Mouse (Mus musculus) midbrain, embryonic 11.5 days (tissue): ENCODE measurements at regions not wholly inside any gene's neighbourhood (a gene's known extent, or its start where the extent isn't known, plus 50 kb on each side); places are given as distances from the start of the nearest gene placed in this dataset.

Source experiments
- ATAC-seq: fragments of 200-750 bp; cut with Nextera tagmentation; 2 replicates; pipeline ENCODE4 v1.8.0; 2017; ENCODE audit warnings: moderate TSS enrichment, moderate library complexity; ENCODE audit not compliant: low FRiP score
- DNase-seq: peaks from one replicate; pipeline ENCODE4 v3.0.0; 2015; ENCODE audit warnings: low spot score; ENCODE audit errors: missing footprints
- H3K27ac ChIP-seq: fragments of 300-500 bp; sonication (generic); 2 replicates; pipeline ENCODE4 v1.5.1; 2014; ENCODE audit warnings: low read depth, low read length
- H3K27me3 ChIP-seq: fragments of 300-500 bp; sonication (generic); 2 replicates; pipeline ENCODE4 v1.6.1; 2014; ENCODE audit warnings: mild to moderate bottlenecking, low read length, moderate library complexity, mixed read lengths; ENCODE audit not compliant: control insufficient read depth, insufficient read depth
- H3K36me3 ChIP-seq: fragments of 300-500 bp; sonication (generic); 2 replicates; pipeline ENCODE4 v1.6.1; 2014; ENCODE audit warnings: mild to moderate bottlenecking, low read length, moderate library complexity, mixed read lengths; ENCODE audit not compliant: control insufficient read depth, insufficient read depth
- H3K4me1 ChIP-seq: fragments of 300-500 bp; sonication (generic); 2 replicates; pipeline ENCODE4 v1.6.1; 2014; ENCODE audit warnings: low read length; ENCODE audit not compliant: control insufficient read depth, insufficient read depth
- H3K4me2 ChIP-seq: fragments of 300-500 bp; sonication (generic); 2 replicates; pipeline ENCODE4 v1.6.1; 2014; ENCODE audit warnings: mild to moderate bottlenecking, moderate library complexity
- H3K4me3 ChIP-seq: fragments of 300-500 bp; sonication (generic); 2 replicates; pipeline ENCODE4 v1.5.1; 2014; ENCODE audit warnings: low read depth, low read length
- H3K9ac ChIP-seq: fragments of 300-500 bp; sonication (generic); 2 replicates; pipeline ENCODE4 v1.6.1; 2014; ENCODE audit warnings: low read length
- H3K9me3 ChIP-seq: fragments of 300-500 bp; sonication (generic); 2 replicates; pipeline ENCODE4 v1.6.1; 2016; ENCODE audit warnings: low read length; ENCODE audit not compliant: control insufficient read depth
- WGBS: fragments of 180-500 bp; shearing (Covaris S2); extraction: QIAGEN DNeasy Blood & Tissue Kit; methylation state at CpG from one replicate; pipeline ENCODE4 v1.1.7; 2014; 5-methylcytosine and 5-hydroxymethylcytosine counted together

DNA sequence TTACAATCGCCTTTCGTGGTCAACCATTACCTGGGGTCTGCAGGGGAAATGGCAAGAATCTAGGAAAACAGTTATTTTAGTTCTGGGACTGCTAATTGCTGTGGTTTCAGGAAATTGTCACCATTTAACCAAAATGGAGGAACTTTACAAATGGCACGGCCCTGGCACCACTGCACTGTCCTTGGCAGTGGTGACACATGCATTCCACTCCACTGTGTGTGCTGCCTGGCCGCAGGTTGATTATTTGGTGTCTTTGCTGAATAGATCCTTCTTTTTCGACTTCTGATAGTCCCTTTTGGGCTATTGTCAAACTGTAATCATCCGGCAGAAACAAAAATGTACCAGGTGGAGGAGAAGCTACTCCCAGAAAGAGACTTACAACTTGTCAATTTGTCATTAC, 241.4 kb upstream of the Rnaseh2b start:
- Histone ChIP-seq H3K4me2 (no peak overlapping the region), H3K9me3 (no peaks in the 10 kb centered on the region), H3K4me3 (no peak overlapping the region), H3K4me1 (no peaks in the 10 kb centered on the region), H3K9ac (no peak overlapping the region), H3K27ac (no peak overlapping the region), H3K36me3 (no peaks in the 10 kb centered on the region), H3K27me3 (no peaks in the 10 kb centered on the region)
- DNase-seq, result no peak
- ATAC-seq, result no peak
- WGBS, result 87% methylated on average over 6 of the region's 6 CpGs

DNA sequence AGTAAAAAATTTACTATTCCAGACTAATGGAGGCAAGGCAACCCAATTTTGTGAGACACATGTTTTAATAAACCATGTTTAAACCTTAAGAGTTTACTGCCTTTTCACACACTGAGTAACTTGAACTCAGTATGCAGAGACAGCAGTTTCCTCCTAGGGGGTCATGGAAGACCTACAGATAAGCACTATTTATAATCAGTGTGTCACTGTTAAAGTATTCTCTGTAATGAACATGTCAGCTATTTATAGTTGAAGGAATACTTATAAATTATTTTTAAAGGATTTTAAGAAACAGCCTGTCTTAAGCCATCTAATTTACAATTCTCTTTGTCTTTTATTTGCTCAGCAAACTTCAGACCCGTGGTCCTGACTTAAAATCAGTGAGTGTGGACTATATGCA, 240.5 kb upstream of the Rnaseh2b start:
- 72% methylated on average over 1 of the region's 1 CpGs for WGBS
- no peak for ATAC-seq
- no peaks in the 10 kb centered on the region for H3K36me3 ChIP-seq
- no peak overlapping the region for H3K27ac ChIP-seq
- no peaks in the 10 kb centered on the region for H3K9me3 ChIP-seq
- no peak overlapping the region for H3K9ac ChIP-seq
- H3K27me3 ChIP-seq, result no peaks in the 10 kb centered on the region
- no peak overlapping the region for H3K4me2 ChIP-seq
- no peak overlapping the region for H3K4me3 ChIP-seq
- H3K4me1 ChIP-seq, result no peaks in the 10 kb centered on the region
- peak; percentile 44 for DNase-seq

GRCm38 (mm10) chr14:62053004-62053403, 239.4 kb upstream of the Rnaseh2b start:
- H3K4me1 ChIP-seq, result no peaks in the 10 kb centered on the region
- H3K27me3 ChIP-seq, result no peaks in the 10 kb centered on the region
- WGBS, result 82% methylated on average over 6 of the region's 6 CpGs
- H3K36me3 ChIP-seq, result no peaks in the 10 kb centered on the region
- H3K9ac ChIP-seq, result no peak overlapping the region
- DNase-seq (peak; percentile 47), ATAC-seq (no peak)
- H3K27ac ChIP-seq, result no peak overlapping the region
- no peaks in the 10 kb centered on the region for H3K9me3 ChIP-seq
- H3K4me3 ChIP-seq, result no peak overlapping the region
- no peak overlapping the region for H3K4me2 ChIP-seq

- Histone ChIP-seq H3K9me3 (no peaks in the 10 kb centered on the region), H3K27ac (no peak overlapping the region), H3K9ac (no peak overlapping the region), H3K27me3 (no peaks in the 10 kb centered on the region), H3K36me3 (no peaks in the 10 kb centered on the region), H3K4me1 (no peaks in the 10 kb centered on the region), H3K4me3 (no peak overlapping the region), H3K4me2 (no peak overlapping the region)
- WGBS, result 83% methylated on average over 4 of the region's 4 CpGs
- ATAC-seq (no peak), DNase-seq (peak; percentile 35)
These were observed 235.3 kb upstream of the Rnaseh2b start for GRCm38 (mm10) chr14:62057096-62057495.

DNA sequence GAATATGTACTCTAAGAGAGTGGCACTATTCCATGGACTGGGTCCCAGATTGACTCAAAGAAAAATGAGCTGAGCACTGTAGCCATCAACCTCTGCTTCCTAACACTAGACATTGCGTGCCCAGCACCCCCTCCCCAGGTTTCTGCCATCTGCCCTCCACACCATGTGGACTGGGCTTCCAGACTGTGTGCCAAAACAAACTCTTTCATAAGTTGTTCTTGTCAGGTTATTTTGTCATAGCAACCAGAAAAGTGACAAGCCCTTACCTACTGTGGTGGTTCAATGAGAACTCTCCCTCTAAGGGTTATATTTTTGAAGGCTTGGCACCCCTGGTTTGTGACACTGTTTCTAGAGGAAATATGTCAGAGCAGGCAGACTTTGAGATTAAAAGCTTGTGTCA, 234.3 kb upstream of the Rnaseh2b start:
- H3K27ac ChIP-seq, result no peak overlapping the region
- H3K36me3 ChIP-seq, result no peaks in the 10 kb centered on the region
- H3K9ac ChIP-seq, result no peak overlapping the region
- no peaks in the 10 kb centered on the region for H3K4me1 ChIP-seq
- ATAC-seq (no peak), DNase-seq (peak; percentile 53)
- H3K4me2 ChIP-seq, result no peak overlapping the region
- 77% methylated on average over 1 of the region's 1 CpGs for WGBS
- no peaks in the 10 kb centered on the region for H3K9me3 ChIP-seq
- no peaks in the 10 kb centered on the region for H3K27me3 ChIP-seq
- no peak overlapping the region for H3K4me3 ChIP-seq

DNA sequence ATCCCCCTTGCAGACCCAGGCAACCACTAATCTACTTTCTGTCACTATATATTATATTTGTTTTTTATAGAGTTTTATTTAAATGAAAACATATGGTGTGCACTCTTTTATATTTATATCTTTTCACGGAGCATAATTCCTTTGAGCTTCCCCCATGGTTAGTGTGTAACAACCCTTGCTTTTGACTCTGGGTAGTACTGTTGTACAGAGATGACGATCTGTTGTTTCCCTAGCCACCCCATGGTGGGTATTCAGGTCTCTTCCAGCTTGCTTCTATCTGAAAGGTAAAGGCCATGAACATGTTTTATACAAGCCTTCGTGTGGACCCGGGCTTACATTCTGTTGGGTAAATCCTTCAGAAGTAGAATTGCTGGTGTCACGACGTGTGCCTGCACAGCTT, 221.2 kb upstream of the Rnaseh2b start:
- WGBS, result 87% methylated on average over 6 of the region's 6 CpGs
- ATAC-seq, result no peak
- H3K36me3 ChIP-seq, result no peaks in the 10 kb centered on the region
- no peaks in the 10 kb centered on the region for H3K9me3 ChIP-seq
- no peak overlapping the region for H3K4me2 ChIP-seq
- H3K27me3 ChIP-seq, result no peaks in the 10 kb centered on the region
- peak; percentile 65 for DNase-seq
- no peaks in the 10 kb centered on the region for H3K4me1 ChIP-seq
- no peak overlapping the region for H3K27ac ChIP-seq
- no peak overlapping the region for H3K9ac ChIP-seq
- no peak overlapping the region for H3K4me3 ChIP-seq

DNA sequence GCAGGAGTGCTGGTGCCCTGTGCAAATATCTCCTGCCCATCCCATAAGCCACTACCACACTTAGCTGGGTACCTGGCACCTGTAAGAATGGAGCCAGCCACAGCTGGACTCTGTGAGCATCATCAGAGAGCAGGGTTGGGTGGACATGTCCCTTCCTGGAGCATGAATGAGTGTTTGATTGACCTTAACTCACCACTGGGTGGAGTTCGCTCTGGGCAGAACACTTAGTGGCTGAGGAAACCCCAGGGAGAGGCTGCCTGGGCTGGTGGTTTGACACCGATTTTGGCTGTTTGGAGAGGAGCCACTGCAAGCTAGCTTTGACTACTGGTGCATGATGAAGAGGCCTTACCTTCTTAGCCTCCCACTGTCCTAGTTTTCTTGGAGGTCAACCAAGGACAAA, 208.3 kb upstream of the Rnaseh2b start:
- Histone ChIP-seq H3K36me3 (no peaks in the 10 kb centered on the region), H3K27me3 (no peaks in the 10 kb centered on the region), H3K4me3 (no peak overlapping the region), H3K9ac (no peak overlapping the region), H3K4me1 (no peaks in the 10 kb centered on the region), H3K27ac (no peak overlapping the region), H3K9me3 (no peaks in the 10 kb centered on the region), H3K4me2 (no peak overlapping the region)
- 78% methylated on average over 2 of the region's 2 CpGs for WGBS
- DNase-seq (peak; percentile 33), ATAC-seq (no peak)

- WGBS, result 87% methylated on average over 3 of the region's 3 CpGs
- H3K9ac ChIP-seq, result no peak overlapping the region
- H3K4me2 ChIP-seq, result no peak overlapping the region
- no peaks in the 10 kb centered on the region for H3K9me3 ChIP-seq
- no peak for ATAC-seq
- no peaks in the 10 kb centered on the region for H3K27me3 ChIP-seq
- DNase-seq, result no peak
- H3K4me1 ChIP-seq, result no peaks in the 10 kb centered on the region
- H3K36me3 ChIP-seq, result no peaks in the 10 kb centered on the region
- H3K4me3 ChIP-seq, result no peak overlapping the region
- no peak overlapping the region for H3K27ac ChIP-seq
These were observed 204.2 kb upstream of the Rnaseh2b start for GRCm38 (mm10) chr14:62088174-62088573.

GRCm38 (mm10) chr14:62117532-62117931, 174.9 kb upstream of the Rnaseh2b start:
- no peak for DNase-seq
- no peak overlapping the region for H3K27ac ChIP-seq
- no peak for ATAC-seq

GRCm38 (mm10) chr14:62118542-62118953, 173.8 kb upstream of the Rnaseh2b start:
- Histone ChIP-seq H3K9ac (no peak overlapping the region), H3K4me3 (no peak overlapping the region), H3K4me1 (no peaks in the 10 kb centered on the region), H3K36me3 (no peaks in the 10 kb centered on the region), H3K4me2 (no peak overlapping the region), H3K9me3 (no peaks in the 10 kb centered on the region), H3K27me3 (no peaks in the 10 kb centered on the region), H3K27ac (no peak overlapping the region)
- no peak for ATAC-seq
- DNase-seq, result no peak
- 72% methylated on average over 2 of the region's 2 CpGs for WGBS

More at GRCm38 (mm10) chr14:62117532-62117931, 174.9 kb upstream of the Rnaseh2b start:
- no peaks in the 10 kb centered on the region for H3K9me3 ChIP-seq
- no peaks in the 10 kb centered on the region for H3K4me1 ChIP-seq
- no peak overlapping the region for H3K9ac ChIP-seq
- 92% methylated on average over 3 of the region's 3 CpGs for WGBS
- H3K27me3 ChIP-seq, result no peaks in the 10 kb centered on the region
- H3K36me3 ChIP-seq, result no peaks in the 10 kb centered on the region
- H3K4me3 ChIP-seq, result no peak overlapping the region
- no peak overlapping the region for H3K4me2 ChIP-seq
